Mouse (Mus musculus): ENCODE measurements around the gene Slc25a4. TPM values are rescaled to one million over a fixed set of nuclear protein-coding genes. Genes with fewer than 3 reads are reported as not detected.
"Not testable (repeated sequence)": the region's sequence is repeated elsewhere in the genome, so short reads cannot be mapped to it uniquely, and the experiment has no call there.

Gene Slc25a4
- polyA plus RNA-seq, 1 experiment = 105 TPM

- Histone ChIP-seq H3K27ac (ENCODE audit: insufficient read depth, low read depth, low read length) (no peak overlapping the region), H3K4me1 (ENCODE audit: control insufficient read depth, insufficient read depth, low read length) (peaks cover 7% of the 10 kb centered on the region), H3K4me3 (ENCODE audit: insufficient read depth, low read length) (no peak overlapping the region)
- TF ChIP-seq CTCF (IDR thresholded peaks at IDR 0.05; ENCODE audit: low read depth, low read length) = no peak
- no peak for TF ChIP-seq POLR2A (IDR thresholded peaks at IDR 0.05; ENCODE audit: borderline replicate concordance, low read depth, low read length)
Observed at GRCm38 (mm10) chr8:46234736-46235135, 23.7 kb upstream of the Slc25a4 start.

DNA sequence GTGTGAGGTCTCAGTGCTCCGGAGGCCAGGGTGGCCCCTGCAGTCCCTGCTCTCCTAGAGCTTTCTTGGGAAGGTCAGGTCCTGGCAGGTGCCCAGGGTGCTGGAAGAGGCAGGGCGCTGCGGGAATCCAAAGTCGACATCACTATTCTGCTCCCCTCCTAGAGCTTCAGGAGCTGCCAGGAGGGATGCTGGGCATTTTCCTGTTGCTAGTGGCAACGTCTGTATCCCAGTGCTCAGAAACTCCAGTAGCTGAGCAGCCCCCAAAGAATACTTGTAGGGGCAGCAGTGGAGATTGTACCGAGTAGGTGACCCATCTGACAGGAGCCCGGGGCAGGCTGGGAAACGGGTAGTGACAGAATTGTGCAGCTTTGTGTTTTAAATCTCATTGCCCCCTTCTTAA is 21.7 kb upstream of the Slc25a4 start:
- no peak overlapping the region for H3K27ac ChIP-seq (ENCODE audit: insufficient read depth, low read depth, low read length)
- TF ChIP-seq CTCF (IDR thresholded peaks at IDR 0.05; ENCODE audit: low read depth, low read length) (no peak), POLR2A (IDR thresholded peaks at IDR 0.05; ENCODE audit: borderline replicate concordance, low read depth, low read length) (no peak)
- H3K4me1 ChIP-seq (ENCODE audit: control insufficient read depth, insufficient read depth, low read length) = peaks cover 7% of the 10 kb centered on the region
- H3K4me3 ChIP-seq (ENCODE audit: insufficient read depth, low read length) = no peak overlapping the region

GRCm38 (mm10) chr8:46231968-46232367 is 20.9 kb upstream of the Slc25a4 start:
- not testable (repeated sequence) for H3K4me3 ChIP-seq (ENCODE audit: insufficient read depth, low read length); H3K4me1 ChIP-seq (ENCODE audit: control insufficient read depth, insufficient read depth, low read length); H3K27ac ChIP-seq (ENCODE audit: insufficient read depth, low read depth, low read length)

- Histone ChIP-seq H3K27ac (ENCODE audit: insufficient read depth, low read depth, low read length) (no peak overlapping the region), H3K4me1 (ENCODE audit: control insufficient read depth, insufficient read depth, low read length) (no peaks in the 10 kb centered on the region), H3K4me3 (ENCODE audit: insufficient read depth, low read length) (no peak overlapping the region)
- TF ChIP-seq CTCF (IDR thresholded peaks at IDR 0.05; ENCODE audit: low read depth, low read length) (no peak), POLR2A (IDR thresholded peaks at IDR 0.05; ENCODE audit: borderline replicate concordance, low read depth, low read length) (no peak)
Observed at GRCm38 (mm10) chr8:46226622-46227021, 15.5 kb upstream of the Slc25a4 start.

DNA sequence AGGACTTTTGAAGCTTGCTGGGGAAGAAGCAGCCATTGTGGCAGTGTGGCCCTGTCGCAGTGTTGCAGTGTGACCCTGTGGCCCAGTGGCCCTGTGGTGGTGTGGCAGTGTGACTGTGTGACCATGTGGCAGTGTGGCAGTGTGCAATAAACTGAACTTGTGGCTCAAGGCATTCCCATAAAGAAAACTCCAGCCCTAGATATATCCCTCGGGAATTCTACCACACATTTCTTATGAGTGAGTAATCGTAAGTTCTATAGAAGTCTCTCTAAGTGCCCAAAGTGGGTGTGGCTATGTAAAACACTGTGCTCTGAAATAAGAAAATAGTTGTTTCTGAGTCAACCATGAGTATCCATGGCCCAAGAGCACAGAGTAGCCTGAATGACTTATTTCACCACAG is 14.4 kb upstream of the Slc25a4 start:
- TF ChIP-seq POLR2A (IDR thresholded peaks at IDR 0.05; ENCODE audit: borderline replicate concordance, low read depth, low read length) (no peak), CTCF (IDR thresholded peaks at IDR 0.05; ENCODE audit: low read depth, low read length) (no peak)
- H3K4me1 ChIP-seq (ENCODE audit: control insufficient read depth, insufficient read depth, low read length) = no peaks in the 10 kb centered on the region
- no peak overlapping the region for H3K27ac ChIP-seq (ENCODE audit: insufficient read depth, low read depth, low read length)

DNA sequence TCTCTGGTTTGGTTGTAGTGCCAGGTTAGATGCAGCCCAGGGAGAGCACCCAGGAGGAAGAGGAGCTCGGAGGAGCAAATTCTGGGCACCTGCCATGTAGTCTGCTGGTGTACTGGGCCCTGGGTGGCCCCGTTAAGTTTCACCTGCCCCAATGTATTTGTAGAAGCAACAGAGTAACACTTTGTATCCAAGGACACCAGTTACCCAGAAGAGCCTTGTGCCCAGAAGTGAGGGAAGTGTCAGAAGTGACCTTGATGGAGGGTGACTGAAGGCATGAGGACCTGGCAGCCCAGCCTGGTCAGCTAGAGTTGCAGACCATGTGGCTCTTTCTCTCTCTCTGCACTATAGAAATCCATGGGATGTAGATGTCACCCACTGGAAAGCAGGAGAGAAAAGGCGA is 9.5 kb upstream of the Slc25a4 start:
- no peak overlapping the region for H3K27ac ChIP-seq (ENCODE audit: insufficient read depth, low read depth, low read length)
- H3K4me1 ChIP-seq (ENCODE audit: control insufficient read depth, insufficient read depth, low read length) = no peaks in the 10 kb centered on the region
- TF ChIP-seq POLR2A (IDR thresholded peaks at IDR 0.05; ENCODE audit: borderline replicate concordance, low read depth, low read length) = no peak
- TF ChIP-seq CTCF (IDR thresholded peaks at IDR 0.05; ENCODE audit: low read depth, low read length) = no peak
- H3K4me3 ChIP-seq (ENCODE audit: insufficient read depth, low read length) = no peak overlapping the region

More for the DNA sequence above, 14.4 kb upstream of the Slc25a4 start:
- H3K4me3 ChIP-seq (ENCODE audit: insufficient read depth, low read length) = no peak overlapping the region

DNA sequence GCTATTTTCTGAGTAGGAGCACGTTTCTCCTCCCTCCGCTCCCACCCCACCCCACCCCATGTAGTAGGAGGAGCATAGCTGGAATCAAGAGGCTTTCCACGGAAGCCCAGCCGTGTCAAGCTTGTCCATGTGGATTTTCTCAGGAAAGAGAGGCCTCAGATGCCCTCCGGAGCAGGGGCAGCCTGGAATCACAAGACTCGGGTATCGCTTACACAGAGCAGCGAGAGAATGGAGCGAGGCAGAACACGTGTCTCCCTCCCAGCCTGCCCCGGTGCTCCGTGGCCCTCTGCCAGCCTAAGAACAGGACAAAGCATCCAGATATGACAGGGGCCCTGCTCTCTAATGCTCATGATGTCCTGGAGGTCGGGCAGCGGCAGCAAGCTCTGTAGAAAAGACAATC is 5.8 kb upstream of the Slc25a4 start:
- TF ChIP-seq CTCF (IDR thresholded peaks at IDR 0.05; ENCODE audit: low read depth, low read length) = no peak
- TF ChIP-seq POLR2A (IDR thresholded peaks at IDR 0.05; ENCODE audit: borderline replicate concordance, low read depth, low read length) = no peak
- Histone ChIP-seq H3K27ac (ENCODE audit: insufficient read depth, low read depth, low read length) (no peak overlapping the region), H3K4me1 (ENCODE audit: control insufficient read depth, insufficient read depth, low read length) (peaks cover under 1% of the 10 kb centered on the region; the same call in 1 of the 2 replicates), H3K4me3 (ENCODE audit: insufficient read depth, low read length) (peak overlapping the region; percentile 12)

DNA sequence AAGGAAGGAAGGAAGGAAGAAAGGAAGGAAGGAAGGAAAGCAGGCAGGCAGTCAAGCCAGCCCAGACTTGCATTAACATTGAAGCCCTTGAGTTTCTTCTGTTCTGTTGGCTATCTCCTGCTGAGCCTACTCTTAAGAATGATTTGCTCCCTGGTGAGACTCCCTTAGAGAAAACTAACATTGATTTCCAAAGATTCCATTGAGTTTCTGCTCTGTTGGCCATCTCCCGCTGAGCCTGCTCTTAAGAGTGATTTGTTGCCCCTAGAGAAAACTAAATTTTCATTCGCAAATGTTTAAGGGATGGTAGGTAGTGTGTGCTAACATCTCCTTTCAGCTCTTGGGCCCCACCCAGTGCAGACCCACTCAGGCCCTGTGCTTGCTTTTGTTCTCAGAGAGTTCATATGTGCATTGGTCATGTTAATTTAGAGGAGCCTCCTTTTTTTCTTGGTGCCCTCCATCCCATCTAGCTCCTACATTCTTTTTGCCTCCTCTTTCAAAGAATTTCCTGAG is 2.9 kb upstream of the Slc25a4 start:
- Histone ChIP-seq H3K27ac (ENCODE audit: insufficient read depth, low read depth, low read length) (no peak overlapping the region), H3K4me1 (ENCODE audit: control insufficient read depth, insufficient read depth, low read length) (peaks cover 15% of the 10 kb centered on the region), H3K4me3 (ENCODE audit: insufficient read depth, low read length) (no peak overlapping the region)
- TF ChIP-seq CTCF (IDR thresholded peaks at IDR 0.05; ENCODE audit: low read depth, low read length) = no peak
- no peak for TF ChIP-seq POLR2A (IDR thresholded peaks at IDR 0.05; ENCODE audit: borderline replicate concordance, low read depth, low read length)

DNA sequence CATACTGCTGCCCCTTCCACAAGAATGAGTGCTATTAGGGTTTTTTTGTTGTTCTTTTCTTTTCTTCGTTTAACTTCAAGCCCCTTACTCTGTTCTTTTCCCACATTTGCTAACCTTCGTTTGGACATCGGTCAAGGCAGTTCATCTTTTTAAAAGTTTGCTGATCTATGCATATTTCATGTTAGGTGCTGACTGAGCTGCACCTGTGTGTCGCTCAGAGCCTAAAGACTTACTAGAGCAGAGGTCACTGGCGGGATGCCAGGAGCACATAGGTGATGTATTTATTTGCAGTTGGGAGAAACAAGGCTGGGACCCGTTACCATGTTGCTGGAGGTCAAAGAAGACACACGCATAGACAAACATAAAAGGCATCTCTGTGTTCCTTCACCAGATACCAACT is 1.1 kb upstream of the Slc25a4 start:
- Histone ChIP-seq H3K4me1 (ENCODE audit: control insufficient read depth, insufficient read depth, low read length) (peaks cover 17% of the 10 kb centered on the region), H3K27ac (ENCODE audit: insufficient read depth, low read depth, low read length) (no peak overlapping the region), H3K4me3 (ENCODE audit: insufficient read depth, low read length) (no peak overlapping the region)
- TF ChIP-seq CTCF (IDR thresholded peaks at IDR 0.05; ENCODE audit: low read depth, low read length) = no peak
- TF ChIP-seq POLR2A (IDR thresholded peaks at IDR 0.05; ENCODE audit: borderline replicate concordance, low read depth, low read length) = no peak

GRCm38 (mm10) chr8:46211611-46212071 is 557 bp upstream of the Slc25a4 start:
- H3K4me1 ChIP-seq (ENCODE audit: control insufficient read depth, insufficient read depth, low read length) = peaks cover 17% of the 10 kb centered on the region
- H3K27ac ChIP-seq (ENCODE audit: insufficient read depth, low read depth, low read length) = peak overlapping the region; percentile 66; the same call in 1 of the 2 replicates
- H3K4me3 ChIP-seq (ENCODE audit: insufficient read depth, low read length) = peak overlapping the region; percentile 77
- TF ChIP-seq CTCF (IDR thresholded peaks at IDR 0.05; ENCODE audit: low read depth, low read length) = no peak
- no peak for TF ChIP-seq POLR2A (IDR thresholded peaks at IDR 0.05; ENCODE audit: borderline replicate concordance, low read depth, low read length)

DNA sequence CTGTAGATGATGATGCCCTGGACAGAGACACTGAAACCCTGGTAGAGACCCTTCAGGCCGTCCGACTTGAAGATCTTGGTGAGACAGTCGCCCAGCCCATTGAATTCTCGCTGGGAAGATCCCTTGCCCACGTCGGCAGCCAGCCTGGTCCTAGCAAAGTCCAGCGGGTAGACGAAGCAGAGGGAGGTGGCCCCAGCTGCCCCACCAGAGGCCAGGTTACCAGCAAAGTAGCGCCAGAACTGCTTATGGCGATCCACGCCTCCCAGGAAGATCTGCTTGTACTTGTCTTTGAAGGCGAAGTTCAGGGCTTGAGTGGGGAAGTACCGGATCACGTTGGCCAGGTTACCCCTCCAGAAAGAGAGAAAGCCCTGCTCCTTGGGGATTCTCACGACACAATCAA is 2.0 kb downstream of the Slc25a4 start:
- Histone ChIP-seq H3K27ac (ENCODE audit: insufficient read depth, low read depth, low read length) (no peak overlapping the region), H3K4me1 (ENCODE audit: control insufficient read depth, insufficient read depth, low read length) (peaks cover 17% of the 10 kb centered on the region), H3K4me3 (ENCODE audit: insufficient read depth, low read length) (no peak overlapping the region)
- no peak for TF ChIP-seq CTCF (IDR thresholded peaks at IDR 0.05; ENCODE audit: low read depth, low read length)
- TF ChIP-seq POLR2A (IDR thresholded peaks at IDR 0.05; ENCODE audit: borderline replicate concordance, low read depth, low read length) = no peak

All from bone marrow macrophage, adult 2 months (primary cell).